Mouse (Mus musculus) liver, embryonic 14.5 days (tissue): ENCODE data around the gene Adam22.

Experiments used
- CTCF ChIP-seq: IDR thresholded peaks from 2 replicates; pipeline ENCODE4 v1.5.1; 2016; ENCODE audit warnings: antibody characterized with exemption, low read depth, control low read depth
- EP300 ChIP-seq: IDR thresholded peaks from 2 replicates; pipeline ENCODE4 v1.6.1; 2016; ENCODE audit warnings: antibody characterized with exemption, low read depth

DNA sequence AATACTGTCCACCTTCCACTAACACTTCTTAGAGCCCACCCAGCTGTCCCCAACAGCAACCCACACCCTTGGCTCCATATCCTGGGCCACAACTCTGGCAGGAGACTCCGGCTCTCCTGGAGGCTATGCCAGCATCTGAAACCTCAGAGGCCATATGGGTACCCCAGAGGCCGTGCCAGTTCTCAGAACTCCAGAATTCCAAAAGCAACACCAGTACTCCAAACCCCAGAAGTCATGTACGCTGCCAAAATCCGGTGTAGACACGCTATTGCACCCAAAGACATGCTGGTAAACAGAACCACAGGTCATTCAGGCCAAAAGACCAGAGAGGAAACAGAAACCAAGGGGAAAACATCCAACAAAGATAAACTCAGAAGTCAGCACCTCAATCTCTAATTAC lies 255.7 kb downstream of the Adam22 start:
- TF ChIP-seq CTCF (no peak), EP300 (no peak)
